In the genomic region with DNA sequence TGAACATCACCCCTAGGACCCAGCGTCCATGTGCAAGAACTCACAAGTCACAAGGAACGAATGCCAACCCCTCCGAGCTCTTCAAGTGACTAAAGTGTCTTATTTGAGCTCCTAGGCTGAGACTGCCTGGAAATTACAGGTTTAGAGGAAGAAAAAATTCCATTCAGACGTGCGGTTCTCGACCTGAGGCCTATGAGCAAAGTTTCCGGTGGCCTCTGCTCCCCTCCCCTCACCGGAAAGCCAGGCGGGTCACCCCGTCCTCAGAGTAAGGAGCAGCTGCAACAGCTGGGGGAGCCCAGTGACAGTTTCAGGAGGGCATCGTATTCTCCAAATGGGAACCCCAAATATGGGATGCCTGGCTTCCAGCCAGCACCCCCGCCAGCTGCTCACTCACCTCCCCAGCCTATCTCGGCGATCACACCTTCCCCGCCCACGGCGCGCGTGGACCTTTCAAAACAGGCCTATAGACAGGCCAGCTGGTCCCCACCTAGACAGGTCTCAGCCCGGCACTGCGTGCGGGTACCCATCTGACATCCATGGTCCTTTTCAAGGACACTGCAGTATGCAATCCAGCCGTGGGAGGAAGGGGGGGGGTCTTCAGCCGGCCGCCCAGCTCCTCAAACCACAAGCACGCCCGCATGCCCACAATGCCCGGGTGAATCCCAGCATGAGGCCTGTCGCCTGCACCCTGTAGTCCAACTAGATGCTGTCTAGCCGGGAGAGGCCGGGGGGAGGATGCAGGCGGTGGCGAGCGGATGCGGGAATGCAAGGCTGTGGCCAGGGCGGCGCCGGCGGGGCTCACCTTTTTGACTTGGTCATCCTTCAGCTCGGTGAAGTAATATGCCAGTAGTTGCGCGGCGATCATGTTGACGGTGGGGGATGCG, we compare ENCODE assay signal across 7 mouse cellular contexts. TPM values are rescaled to one million over a fixed set of nuclear protein-coding genes. Genes with fewer than 3 reads are reported as not detected.
DNase-seq lines count a peak whose midpoint lies in the region; ATAC-seq and TF ChIP-seq lines count a peak whose summit lies in the region.

No protein-coding gene starts in this region.

- peak overlapping the region; percentile 92 for H3K4me2 ChIP-seq in forebrain, embryonic 12.5 days

- intact Hi-C loops in heart, postnatal 14 days (cut with DNase I): loop anchor here (5.0 kb wide), 2 partner anchors 62 to 68 kb away; no protein-coding TSS in a partner anchor

- peak; percentile 56 for ATAC-seq in forebrain, embryonic 12.5 days (ENCODE audit: low FRiP score)

- no peaks in the 10 kb centered on the region for H3K9me3 ChIP-seq in ES-Bruce4 (replicated peaks; ENCODE audit: control insufficient read depth, insufficient read depth, low read length, poor library complexity, severe bottlenecking)
- no peaks in the 10 kb centered on the region for H3K9me3 ChIP-seq in forebrain, embryonic 12.5 days

- peak overlapping the region; percentile 50 for H3K9ac ChIP-seq in ES-Bruce4 (ENCODE audit: low read depth, poor library complexity, severe bottlenecking)
- H3K9ac ChIP-seq in forebrain, embryonic 12.5 days: peak overlapping the region; percentile 66

- TF ChIP-seq CTCF in ES-Bruce4 (IDR thresholded peaks at IDR 0.05; ENCODE audit: low read depth, low read length): no peak
- TF ChIP-seq CTCF in bone marrow, adult 2 months (IDR thresholded peaks at IDR 0.05; ENCODE audit: control insufficient read depth, insufficient read depth, low read length): no peak

- no peak for TF ChIP-seq POLR2A in ES-Bruce4 (IDR thresholded peaks at IDR 0.05; ENCODE audit: insufficient read depth, low read length)
- TF ChIP-seq POLR2A in bone marrow, adult 2 months (IDR thresholded peaks at IDR 0.05; ENCODE audit: borderline replicate concordance, control insufficient read depth, low read depth, low read length): no peak; the same call in 1 of the 2 replicates

- 0 out of 2 replicates have a peak, but pooled peaks have one; percentile 24 for TF ChIP-seq EP300 in ES-Bruce4 (IDR thresholded peaks at IDR 0.05; ENCODE audit: insufficient read depth, low read depth, low read length)

- H3K36me3 ChIP-seq in ES-Bruce4 (ENCODE audit: control insufficient read depth, insufficient read depth, low read length, poor library complexity, severe bottlenecking): no peaks in the 10 kb centered on the region
- H3K36me3 ChIP-seq in forebrain, embryonic 12.5 days (replicated peaks): no peaks in the 10 kb centered on the region

- peaks cover 7% of the 10 kb centered on the region for H3K4me1 ChIP-seq in ES-Bruce4 (ENCODE audit: control insufficient read depth, insufficient read depth, low read length)
- peaks cover 9% of the 10 kb centered on the region for H3K4me1 ChIP-seq in bone marrow, adult 2 months (ENCODE audit: control insufficient read depth, insufficient read depth, low read length)
- peaks cover 42% of the 10 kb centered on the region for H3K4me1 ChIP-seq in forebrain, embryonic 12.5 days

- peak overlapping the region; percentile 76 for H3K4me3 ChIP-seq in ES-Bruce4 (ENCODE audit: low read depth, low read length)
- H3K4me3 ChIP-seq in bone marrow, adult 2 months (replicated peaks; ENCODE audit: control insufficient read depth, low read depth, low read length): peak overlapping the region; percentile 97
- peak overlapping the region; percentile 59 for H3K4me3 ChIP-seq in forebrain, embryonic 12.5 days (replicated peaks)

- DNase-seq in heart, postnatal 14 days: peak; percentile 55
- peak; percentile 52 to 69 for DNase-seq in kidney, postnatal 36 days
- peak; percentile 50 for DNase-seq in lung, postnatal 10 days
- DNase-seq in right cerebral cortex, postnatal 36 days (ENCODE audit: low spot score in 2 of 2): peak; percentile 54 to 69

- H3K27me3 ChIP-seq in ES-Bruce4 (ENCODE audit: control insufficient read depth, insufficient read depth, low read length, poor library complexity, severe bottlenecking): no peaks in the 10 kb centered on the region
- H3K27me3 ChIP-seq in forebrain, embryonic 12.5 days: 0 out of 2 replicates have a peak, but pooled peaks cover 3% of the 10 kb centered on the region

- no peak overlapping the region for H3K27ac ChIP-seq in ES-Bruce4 (ENCODE audit: insufficient read depth, low read length)
- peak overlapping the region; percentile 99 for H3K27ac ChIP-seq in bone marrow, adult 2 months (ENCODE audit: control insufficient read depth, insufficient read depth, low read depth, low read length, poor library complexity)
- H3K27ac ChIP-seq in forebrain, embryonic 12.5 days: peak overlapping the region; percentile 91; the same call in 1 of the 2 replicates

- WGBS in bone marrow, adult 2 months: under 1% methylated on average over 45 of the region's 45 CpGs
- 3% methylated on average over 45 of the region's 45 CpGs for WGBS in forebrain, embryonic 12.5 days

RNA-seq across cellular contexts. Expression of a gene that starts 40.3 kb away (rescaled TPM):
- polyA plus RNA-seq in ES-Bruce4 (2011; ENCODE audit: insufficient read depth, insufficient read length, low read depth, missing spikeins): 59.5 and 61.3 TPM in 2 replicates
- 55.8 and 93.6 TPM in 2 replicates for polyA plus RNA-seq in bone marrow, adult 2 months (2011; ENCODE audit: insufficient read depth, insufficient read length, low replicate concordance, missing spikeins)
- 38.5 and 43.3 TPM in 2 replicates for polyA plus RNA-seq in forebrain, embryonic 12.5 days (2016; fragmentation: Nextera tagmentation; extraction: Ambion mirVana)
- total RNA-seq in heart, postnatal 14 days (2021): 100 to 1,000 TPM; 120 to 132 TPM
